Mouse (Mus musculus): ENCODE data around the gene Wbp1l.
A peak's percentile ranks its signal among the peaks of the same experiment; 100 is the strongest.

The Wbp1l gene

GRCm38 (mm10) chr19:46631637-46632036, 32.8 kb downstream of the Wbp1l start:
- DNase-seq: no peak

- no peak for DNase-seq
These were observed 36.9 kb downstream of the Wbp1l start for GRCm38 (mm10) chr19:46635766-46636165.

DNA sequence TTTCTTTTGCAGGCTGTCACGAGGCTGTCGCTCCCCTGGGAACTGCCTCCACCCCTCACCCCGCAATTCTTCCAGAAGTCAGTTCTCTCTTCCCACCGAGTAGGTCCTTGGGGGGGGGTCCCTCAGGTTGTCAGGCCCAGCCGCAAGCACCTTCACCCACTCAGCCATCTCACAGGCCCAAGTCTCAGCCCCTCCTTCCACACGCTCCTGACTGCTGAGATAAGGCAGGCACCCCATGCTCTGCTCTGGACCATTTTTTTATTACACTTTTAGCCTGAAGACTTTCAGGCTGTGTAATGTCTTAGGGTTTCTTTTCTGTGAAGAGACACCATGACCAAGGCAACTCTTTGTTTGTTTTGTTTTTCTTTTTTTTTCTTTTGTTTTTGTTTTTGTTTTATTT, 38.7 kb downstream of the Wbp1l start:
- no peak for DNase-seq

- DNase-seq: no peak
These were observed 40.2 kb downstream of the Wbp1l start for GRCm38 (mm10) chr19:46639053-46639452.

DNA sequence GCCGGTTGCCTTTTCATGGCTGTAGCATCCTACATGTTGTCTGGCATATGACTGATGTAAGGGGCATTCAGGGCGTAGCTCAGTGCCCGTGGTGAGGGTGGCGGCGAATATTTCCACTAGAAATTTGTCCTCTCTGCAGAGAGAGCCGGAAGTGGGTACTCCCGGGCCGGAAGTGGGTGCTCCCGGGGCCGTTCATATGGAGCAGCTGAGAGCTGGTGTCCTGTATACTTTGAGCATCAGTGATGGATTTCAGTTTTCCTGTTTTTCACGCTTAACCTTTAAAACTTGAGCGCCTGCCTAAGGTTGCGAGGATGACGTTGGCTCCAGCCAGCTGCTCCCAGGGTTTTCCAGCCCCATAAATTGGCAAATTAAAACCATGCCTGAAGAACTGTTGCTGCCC, 40.6 kb downstream of the Wbp1l start:
- DNase-seq: no peak

GRCm38 (mm10) chr19:46640780-46641179, 41.9 kb downstream of the Wbp1l start:
- DNase-seq: no peak

- peak; percentile 69 for DNase-seq
These were observed 42.7 kb downstream of the Wbp1l start for GRCm38 (mm10) chr19:46641420-46642085.

- DNase-seq: no peak
These were observed 43.4 kb downstream of the Wbp1l start for GRCm38 (mm10) chr19:46642136-46642753.

DNA sequence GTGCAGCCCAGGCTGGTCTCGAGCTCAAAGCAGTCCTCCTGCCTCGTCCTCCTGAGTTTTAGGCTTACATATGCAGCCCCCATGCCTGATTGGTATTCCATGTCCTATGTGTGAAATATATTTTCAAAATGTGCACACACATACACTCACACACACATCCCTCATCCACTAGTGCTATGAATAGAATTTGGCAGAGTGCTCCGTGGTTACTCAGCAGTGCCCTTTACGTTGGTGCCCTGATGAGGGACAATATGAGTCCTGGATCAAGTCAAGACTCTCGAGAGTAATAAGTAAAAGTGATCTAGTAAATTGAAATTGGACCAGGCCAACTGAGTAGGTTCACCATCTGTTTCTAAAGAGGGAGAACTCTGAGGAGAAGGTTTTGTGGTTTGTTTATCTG, 44.4 kb downstream of the Wbp1l start:
- no peak for DNase-seq

GRCm38 (mm10) chr19:46644343-46644792, 45.5 kb downstream of the Wbp1l start:
- no peak for DNase-seq

DNA sequence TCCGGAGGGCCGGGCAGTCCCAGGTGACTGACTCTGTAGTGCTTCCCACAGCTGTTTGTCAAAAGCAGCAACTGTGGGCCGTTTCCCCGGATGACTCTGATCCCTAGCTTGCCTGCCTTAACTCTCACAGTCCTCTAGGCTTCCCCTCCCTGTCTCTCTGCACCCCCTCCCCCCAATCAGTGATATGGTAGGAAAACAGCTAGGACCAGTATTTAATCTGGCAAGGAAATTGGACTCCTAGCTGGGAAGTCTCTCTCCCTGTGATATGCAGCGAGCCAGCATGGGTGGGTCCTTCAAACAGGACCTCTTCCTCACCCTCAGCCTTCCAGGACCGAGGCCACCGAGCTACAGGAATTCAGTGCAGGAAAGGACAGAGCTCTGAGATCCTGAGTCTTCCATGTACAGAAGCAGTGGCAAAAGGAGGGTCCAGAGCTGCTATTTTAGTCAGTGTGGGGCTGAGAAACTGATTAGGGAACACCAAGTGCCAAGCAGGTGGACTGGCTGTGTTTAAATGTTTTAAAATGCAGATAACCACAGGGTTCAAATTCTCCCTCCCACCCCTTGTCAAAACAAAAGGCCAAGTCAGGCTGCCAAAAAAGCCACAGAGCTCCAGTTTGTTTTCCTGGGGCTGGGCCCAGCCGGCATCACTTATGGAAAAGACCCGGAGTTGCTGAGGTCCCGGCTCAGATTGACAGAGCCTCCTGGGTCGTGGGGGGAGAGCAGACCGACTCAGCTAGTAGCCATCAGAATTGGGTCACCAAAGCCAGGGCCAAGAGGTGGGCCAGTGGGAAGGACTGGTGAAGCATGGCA, 46.1 kb downstream of the Wbp1l start:
- DNase-seq: peak; percentile 45

- DNase-seq: no peak
These were observed 47.2 kb downstream of the Wbp1l start for GRCm38 (mm10) chr19:46646041-46646481.

DNA sequence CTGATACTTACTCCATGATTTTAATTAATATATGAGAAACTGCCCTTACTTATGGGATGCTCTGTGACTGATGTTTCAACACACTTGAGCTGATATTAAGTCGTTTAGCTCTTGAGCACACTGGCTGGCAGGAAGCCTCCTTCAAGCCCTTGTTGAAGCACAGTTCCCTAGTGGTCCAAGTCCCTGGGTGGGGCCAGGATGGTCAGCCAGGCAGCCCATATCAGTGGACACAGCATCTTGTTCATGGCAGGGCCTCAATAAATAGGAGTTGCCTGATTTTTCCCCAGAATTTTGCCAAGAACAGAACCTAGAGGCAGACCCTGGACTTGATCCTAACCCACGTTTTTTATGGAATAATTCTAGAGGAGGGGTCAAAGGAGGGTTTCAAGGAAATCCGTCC, 48.4 kb downstream of the Wbp1l start:
- no peak for DNase-seq

- no peak for DNase-seq
These were observed 49.0 kb downstream of the Wbp1l start for GRCm38 (mm10) chr19:46647850-46648249.

DNA sequence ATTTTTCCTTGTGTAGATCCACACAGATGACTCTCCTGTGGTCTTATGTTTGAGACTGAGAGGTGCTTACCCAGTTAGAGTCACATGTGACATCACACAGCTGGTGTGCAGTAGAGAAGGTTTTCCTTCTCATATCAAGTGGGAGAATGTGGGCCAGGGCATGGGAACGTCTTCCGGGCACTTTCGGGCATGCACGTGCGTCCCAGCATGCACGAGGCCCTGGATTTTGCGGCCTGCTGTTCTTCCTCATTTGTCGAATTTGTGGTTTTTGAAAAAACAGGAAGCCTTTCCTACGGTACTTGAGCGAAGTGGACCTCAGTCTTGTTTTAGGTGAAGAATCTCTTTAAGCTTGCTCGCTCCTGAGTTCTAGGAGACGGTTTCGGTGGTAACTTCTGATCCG, 49.7 kb downstream of the Wbp1l start:
- DNase-seq: no peak

DNA sequence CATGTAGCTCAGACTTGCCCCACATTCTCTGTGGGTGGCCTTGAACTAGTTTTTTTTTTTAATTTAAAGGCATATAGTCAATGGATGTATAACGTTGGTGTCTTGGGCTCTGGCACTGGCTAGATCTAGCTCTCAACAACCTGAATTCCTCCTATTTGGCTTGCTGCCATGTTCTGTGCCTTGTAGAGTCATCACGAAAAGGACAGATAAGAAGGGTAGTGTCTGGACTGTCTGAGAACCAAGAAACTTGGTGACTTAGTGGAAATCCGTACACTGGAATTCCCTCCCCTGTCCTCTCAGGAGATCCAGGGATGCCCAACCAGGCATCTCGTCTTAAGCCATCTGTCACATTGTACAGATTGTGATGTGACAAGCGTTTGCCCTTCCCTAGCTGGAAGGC, 54.3 kb downstream of the Wbp1l start:
- DNase-seq: no peak

DNA sequence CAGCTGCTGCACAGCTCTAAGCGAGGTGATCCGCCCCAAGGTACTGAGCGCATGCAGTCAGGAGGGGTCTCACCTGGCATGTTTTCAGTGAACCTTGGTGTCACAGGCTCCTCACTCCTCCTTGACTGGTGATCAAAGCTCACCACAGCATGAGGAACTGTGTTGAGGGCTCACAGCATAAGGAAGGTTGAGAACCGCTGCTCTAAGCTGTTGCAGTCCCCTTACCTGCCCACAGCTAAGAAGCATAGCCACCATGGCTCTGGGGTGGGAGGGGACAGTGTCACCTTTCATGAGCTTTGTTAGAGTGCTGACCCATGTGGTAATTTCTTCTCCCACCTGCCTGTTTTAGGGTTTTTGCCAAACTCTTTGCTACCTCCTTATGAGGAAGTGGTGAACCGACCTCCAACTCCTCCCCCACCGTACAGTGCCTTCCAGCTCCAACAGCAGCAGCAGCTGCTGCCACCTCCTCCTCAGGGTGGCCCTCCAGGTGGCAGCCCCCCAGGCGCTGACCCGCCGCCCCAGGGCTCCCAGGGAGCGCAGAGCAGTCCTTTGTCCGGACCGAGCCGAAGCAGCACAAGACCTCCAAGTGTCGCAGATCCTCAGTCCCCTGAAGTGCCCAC, 54.8 kb downstream of the Wbp1l start:
- DNase-seq: no peak

DNA sequence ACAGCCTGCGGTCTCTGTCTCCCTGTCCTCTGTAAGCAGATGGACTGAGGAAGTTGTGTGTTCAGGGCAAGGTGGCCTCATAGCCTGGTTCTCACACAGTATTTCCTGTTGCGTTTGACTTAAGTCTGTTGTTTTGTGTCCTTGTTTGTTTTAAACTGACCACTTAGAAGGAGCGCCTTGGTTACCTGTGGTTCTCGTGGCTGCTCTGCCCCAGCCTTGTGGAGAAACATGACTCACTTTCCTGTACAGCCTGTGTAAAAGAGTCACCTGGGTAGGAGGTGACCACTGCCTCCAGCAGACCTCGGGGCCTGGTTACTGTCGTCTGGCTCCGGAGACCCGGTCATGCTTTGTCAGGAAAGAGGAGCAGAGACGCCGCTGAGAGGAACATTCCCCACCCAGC, 56.7 kb downstream of the Wbp1l start:
- DNase-seq: no peak

GRCm38 (mm10) chr19:46656151-46656840, 57.4 kb downstream of the Wbp1l start:
- no peak for DNase-seq

DNA sequence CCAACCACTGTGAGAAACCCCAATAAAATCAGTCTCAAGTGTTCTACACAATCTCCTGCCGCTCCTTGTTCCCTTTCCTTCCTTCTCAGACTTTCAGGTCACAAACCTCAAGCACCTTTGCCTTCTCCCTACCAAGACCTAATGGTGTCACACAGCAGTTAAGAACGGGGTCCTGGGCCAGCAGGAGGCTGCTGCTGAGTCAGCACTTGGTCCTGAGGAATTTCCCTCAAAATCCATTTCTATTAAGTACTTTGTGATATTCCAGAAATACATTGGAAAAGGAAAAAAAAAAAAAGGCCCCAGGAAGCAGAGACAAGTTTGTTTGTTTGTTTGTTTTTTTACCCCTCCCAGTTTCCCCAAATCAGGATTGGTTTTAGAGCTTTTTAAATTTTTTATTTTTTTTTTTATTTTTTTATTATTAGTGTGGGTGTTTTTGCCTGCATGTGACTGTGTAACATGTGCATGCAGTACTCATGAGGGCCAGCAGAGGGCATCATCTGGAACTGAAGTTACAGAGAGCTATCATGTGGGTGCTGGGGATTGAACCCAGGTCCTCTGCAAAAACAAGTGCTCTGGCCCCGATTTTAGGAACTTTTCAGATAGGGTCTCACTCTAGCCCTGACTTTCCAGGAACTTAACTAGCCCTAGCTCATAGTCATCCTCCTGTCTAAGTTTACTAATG, 58.6 kb downstream of the Wbp1l start:
- DNase-seq: peak; percentile 37

DNA sequence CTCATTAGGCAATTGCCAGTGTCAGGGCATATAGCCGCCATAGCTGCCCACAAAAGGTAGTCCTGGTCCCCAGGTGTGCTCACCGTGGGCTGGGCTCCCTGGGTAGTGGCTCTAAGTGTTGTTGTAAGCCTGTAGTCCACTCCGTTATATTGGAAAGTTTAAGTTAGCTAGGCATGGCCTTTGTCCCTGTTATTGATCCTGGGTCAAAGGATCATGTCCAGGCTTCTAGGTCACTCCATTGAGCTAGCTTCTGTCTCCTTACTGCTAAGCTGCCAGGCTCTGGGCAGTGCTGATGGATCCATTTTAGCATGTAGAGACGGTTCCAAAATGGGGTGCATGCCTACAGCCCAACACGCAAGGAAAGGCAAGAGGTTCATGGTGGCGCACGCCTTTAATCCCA, 59.5 kb downstream of the Wbp1l start:
- no peak for DNase-seq

DNA sequence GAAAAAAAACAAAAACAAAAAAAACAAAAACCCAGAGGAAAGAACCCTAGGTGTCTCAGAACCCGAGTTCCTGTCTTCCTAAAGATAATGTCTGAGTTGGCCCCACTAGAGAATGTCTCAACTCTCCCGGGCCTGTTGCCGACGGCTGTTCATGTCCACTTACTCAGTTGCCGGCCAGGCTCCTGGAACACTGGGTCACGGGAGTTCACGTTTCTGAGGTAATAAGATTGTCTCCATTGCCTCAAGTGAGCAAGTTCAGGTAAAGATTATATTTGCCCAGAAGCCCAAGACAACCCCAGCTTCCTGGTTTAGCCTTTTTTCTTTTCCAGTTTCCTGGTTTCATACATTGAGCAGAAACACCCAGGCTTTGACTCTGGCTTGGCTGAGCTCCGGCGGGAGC, 60.0 kb downstream of the Wbp1l start:
- no peak for DNase-seq

Measured in lung, postnatal 14 days (tissue).